Mouse (Mus musculus): ENCODE data around the gene Olfr119.

DNA sequence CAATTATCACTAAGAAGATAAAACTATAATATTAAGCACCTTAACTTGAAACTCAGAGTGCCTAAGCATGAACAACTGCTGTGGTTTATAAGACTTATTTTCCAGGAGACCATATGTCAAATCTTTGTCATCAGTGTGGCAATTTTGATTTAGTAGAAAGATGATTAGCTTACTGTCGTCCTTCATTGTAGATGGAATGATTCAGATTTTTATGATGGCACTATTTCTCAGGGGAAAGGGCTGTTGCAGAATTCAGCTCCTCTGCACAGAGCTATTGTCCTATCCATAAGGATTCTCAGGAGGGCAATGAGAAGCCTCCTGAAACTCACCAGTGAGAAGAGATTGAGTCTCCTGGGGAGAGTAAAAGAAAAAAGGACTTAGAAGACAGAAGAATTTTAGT is 25.1 kb downstream of the Olfr119 start, which contains the start of gene Olfr120:
- TF ChIP-seq CTCF (IDR thresholded peaks at IDR 0.05; ENCODE audit: low read depth) = no peak
- TF ChIP-seq EP300 (IDR thresholded peaks at IDR 0.05; ENCODE audit: low read depth) = no peak
